Mouse (Mus musculus): Measurements from ENCODE around the gene Gm12887. TPM values are rescaled to one million over a fixed set of nuclear protein-coding genes. Genes with fewer than 3 reads are reported as not detected.

Gene Gm12887
- not detected for total RNA-seq (2021)
- long read RNA-seq, experiment 1 = 0 reads
- long read RNA-seq, experiment 2 = 0 reads

- no peak for DNase-seq
- intact Hi-C loops (cut with DNase I; ENCODE audit: low total_unique reads) = no loop called here
Measured at GRCm38 (mm10) chr4:121622003-121622402, at the start of gene Gm12887. Gene Gm12887, minus strand, starts transcription at chr4:121622103.

DNA sequence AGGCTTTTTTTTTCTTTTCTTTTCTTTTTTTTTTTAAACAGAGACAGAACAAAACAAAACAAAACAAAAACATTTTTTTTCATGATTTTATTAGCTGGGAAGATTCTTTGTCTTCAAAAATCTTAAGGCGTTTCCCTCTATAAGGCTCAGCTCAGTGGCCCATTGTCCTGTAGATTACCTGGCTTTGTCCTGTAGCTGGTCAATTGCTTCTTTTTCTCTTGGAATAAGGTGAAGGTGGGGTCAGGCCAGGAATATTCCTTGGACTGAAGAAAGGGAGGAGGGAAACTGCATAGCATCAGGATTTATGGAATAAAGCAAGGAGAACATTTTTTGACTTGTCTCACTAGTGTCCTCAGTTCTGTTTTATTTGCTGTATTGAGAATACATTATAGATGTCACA is 35.1 kb upstream of the Gm12887 start:
- intact Hi-C loops (cut with DNase I; ENCODE audit: low total_unique reads) = no loop called here

More for the DNA sequence above, 35.1 kb upstream of the Gm12887 start:
- DNase-seq = no peak

Other genes with a start within 250 kb of the Gm12887 start
- not detected for gene Gm12886, start 199.0 kb downstream of the Gm12887 start, total RNA-seq (2021)

Data from gastrocnemius, postnatal 14 days (tissue).